Mouse (Mus musculus): ENCODE data around the gene Pitpnm2. TPM values are rescaled to one million over a fixed set of nuclear protein-coding genes. Genes with fewer than 3 reads are reported as not detected.

The Pitpnm2 gene
- total and polyA plus RNA-seq, 2 experiments = 10.6 to 30.3 TPM

GRCm38 (mm10) chr5:124069657-124070056 is 179.9 kb downstream of the Pitpnm2 start:
- Histone ChIP-seq H3K27me3 (ENCODE audit: control insufficient read depth, insufficient read depth, low read length) (no peaks in the 10 kb centered on the region), H3K4me3 (ENCODE audit: insufficient read depth, low read depth, low read length) (no peak overlapping the region), H3K27ac (replicated peaks; ENCODE audit: insufficient read depth, low read depth, low read length) (no peak overlapping the region), H3K4me1 (ENCODE audit: control insufficient read depth, insufficient read depth, low read length) (no peaks in the 10 kb centered on the region), H3K36me3 (ENCODE audit: control insufficient read depth, insufficient read depth, low read length) (no peaks in the 10 kb centered on the region), H3K9ac (ENCODE audit: low read depth, low read length) (no peak overlapping the region), H3K79me2 (ENCODE audit: control insufficient read depth, insufficient read depth, low read length) (no peaks in the 10 kb centered on the region)
- no peak for DNase-seq (ENCODE audit: extremely low read depth, low read depth, low spot score)
- TF ChIP-seq CTCF (IDR thresholded peaks at IDR 0.05; ENCODE audit: low read depth, low read length) (no peak), POLR2A (IDR thresholded peaks at IDR 0.05; ENCODE audit: extremely low read depth, insufficient read depth, low read length) (no peak)
- 46% methylated on average over 3 of the region's 3 CpGs for WGBS

Other genes with a start within 250 kb of the Pitpnm2 start
- 4.4 and 6.2 TPM in 2 replicates for gene Vps37b, start 217.5 kb downstream of the Pitpnm2 start, total RNA-seq (2014; rRNA removed)
- gene Vps37b, start 217.5 kb downstream of the Pitpnm2 start, polyA plus RNA-seq (2012; rRNA removed) = 27.3 and 31.4 TPM in 2 replicates
- 0.74 and 0.87 TPM in 2 replicates for gene Abcb9, start 154.0 kb downstream of the Pitpnm2 start, total RNA-seq (2014; rRNA removed)
- 2.4 and 2.5 TPM in 2 replicates for gene Abcb9, start 154.0 kb downstream of the Pitpnm2 start, polyA plus RNA-seq (2012; rRNA removed)
- 38.5 and 46.6 TPM in 2 replicates for gene Ogfod2, start 137.5 kb downstream of the Pitpnm2 start, total RNA-seq (2014; rRNA removed)
- gene Ogfod2, start 137.5 kb downstream of the Pitpnm2 start, polyA plus RNA-seq (2012; rRNA removed) = 65.3 and 74.6 TPM in 2 replicates
- 18.0 and 19.3 TPM in 2 replicates for gene Arl6ip4, start 133.7 kb downstream of the Pitpnm2 start, total RNA-seq (2014; rRNA removed)
- gene Arl6ip4, start 133.7 kb downstream of the Pitpnm2 start, polyA plus RNA-seq (2012; rRNA removed) = 23.6 and 26.2 TPM in 2 replicates
- 2.3 and 3.4 TPM in 2 replicates for gene Mphosph9, start 78.2 kb upstream of the Pitpnm2 start, total RNA-seq (2014; rRNA removed)
- gene Mphosph9, start 78.2 kb upstream of the Pitpnm2 start, polyA plus RNA-seq (2012; rRNA removed) = 0.54 and 1.1 TPM in 2 replicates
- gene 2810006K23Rik, start 78.3 kb upstream of the Pitpnm2 start, total RNA-seq (2014; rRNA removed) = 6.3 and 7.3 TPM in 2 replicates
- 5.1 and 5.3 TPM in 2 replicates for gene 2810006K23Rik, start 78.3 kb upstream of the Pitpnm2 start, polyA plus RNA-seq (2012; rRNA removed)
- 13.4 and 14.2 TPM in 2 replicates for gene Cdk2ap1, start 113.3 kb upstream of the Pitpnm2 start, total RNA-seq (2014; rRNA removed)
- gene Cdk2ap1, start 113.3 kb upstream of the Pitpnm2 start, polyA plus RNA-seq (2012; rRNA removed) = 33.5 and 38.2 TPM in 2 replicates
- 33.1 and 36.6 TPM in 2 replicates for gene Sbno1, start 176.2 kb upstream of the Pitpnm2 start, total RNA-seq (2014; rRNA removed)
- gene Sbno1, start 176.2 kb upstream of the Pitpnm2 start, polyA plus RNA-seq (2012; rRNA removed) = 7.2 and 8.1 TPM in 2 replicates
- gene Kmt5a, start 190.2 kb upstream of the Pitpnm2 start, total RNA-seq (2014; rRNA removed) = 9.6 and 13.2 TPM in 2 replicates
- gene Kmt5a, start 190.2 kb upstream of the Pitpnm2 start, polyA plus RNA-seq (2012; rRNA removed) = 14.7 and 15.1 TPM in 2 replicates
- gene Rilpl2, start 228.6 kb upstream of the Pitpnm2 start, total RNA-seq (2014; rRNA removed) = 9.6 and 11.6 TPM in 2 replicates
- gene Rilpl2, start 228.6 kb upstream of the Pitpnm2 start, polyA plus RNA-seq (2012; rRNA removed) = 10.1 and 10.4 TPM in 2 replicates
- 2.9 and 3.7 TPM in 2 replicates for gene Snrnp35, start 233.4 kb upstream of the Pitpnm2 start, total RNA-seq (2014; rRNA removed)
- 2.2 and 2.5 TPM in 2 replicates for gene Snrnp35, start 233.4 kb upstream of the Pitpnm2 start, polyA plus RNA-seq (2012; rRNA removed)